Mouse (Mus musculus): ENCODE measurements around the gene Cacng6. TPM values are rescaled to one million over a fixed set of nuclear protein-coding genes. Genes with fewer than 3 reads are reported as not detected.

Gene Cacng6
- polyA plus RNA-seq, 1 experiment, result not detected

- DNase-seq (ENCODE audit: low read depth), result no peak
Observed at GRCm38 (mm10) chr7:3460261-3460660, 36.3 kb downstream of the Cacng6 start.

GRCm38 (mm10) chr7:3463306-3463705 lies 39.3 kb downstream of the Cacng6 start:
- DNase-seq (ENCODE audit: low read depth), result no peak

DNA sequence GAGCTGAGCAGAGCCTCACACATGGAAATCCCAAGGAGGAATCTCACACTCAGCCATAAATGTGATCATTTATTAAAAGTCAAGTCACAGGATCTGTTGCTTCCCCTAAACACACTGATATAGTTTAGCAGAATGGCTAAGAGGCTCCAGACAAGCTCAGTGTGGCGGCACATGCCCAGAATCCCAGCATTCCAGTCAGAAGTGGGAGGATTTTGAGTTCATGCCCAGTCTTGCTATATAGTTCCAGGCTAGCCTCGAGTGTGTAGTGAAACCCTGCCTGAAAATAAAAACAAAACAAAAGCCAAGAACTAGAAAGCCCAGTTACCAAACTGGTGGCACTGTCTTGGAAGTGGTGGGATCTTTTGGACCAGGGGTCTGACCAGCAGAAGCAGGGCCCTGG lies 44.6 kb downstream of the Cacng6 start:
- DNase-seq (ENCODE audit: low read depth), result no peak

DNA sequence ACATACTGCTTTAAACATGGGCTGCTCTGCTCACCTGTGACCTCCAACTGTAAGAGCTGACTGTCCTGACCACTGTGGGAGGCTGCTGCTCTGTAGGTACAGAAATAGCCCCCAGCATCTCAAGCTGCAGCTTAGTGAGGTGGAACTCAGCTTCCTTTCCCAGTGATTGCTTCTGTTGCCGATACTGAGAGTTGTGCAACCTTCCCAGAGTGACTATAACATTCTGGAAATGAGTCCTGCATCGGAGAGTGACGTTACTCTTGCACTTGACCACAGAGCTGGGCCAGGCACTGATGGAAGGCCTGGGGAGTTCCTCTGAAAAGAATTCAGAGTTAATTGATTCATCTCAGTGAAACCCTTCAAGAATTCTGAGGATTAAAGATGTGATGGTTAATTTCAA lies 48.8 kb downstream of the Cacng6 start:
- DNase-seq (ENCODE audit: low read depth), result no peak

GRCm38 (mm10) chr7:3474291-3475080 lies 50.5 kb downstream of the Cacng6 start:
- no peak for DNase-seq (ENCODE audit: low read depth)

- no peak for DNase-seq (ENCODE audit: low read depth)
Observed at GRCm38 (mm10) chr7:3476728-3477127, 52.7 kb downstream of the Cacng6 start.

GRCm38 (mm10) chr7:3481948-3482608 lies 58.1 kb downstream of the Cacng6 start:
- no peak for DNase-seq (ENCODE audit: low read depth)

Other genes starting within 250 kb of the Cacng6 start
- 0.01 TPM in 1 of 2 replicates, not detected in the other for gene Nlrp12, start 174.5 kb upstream of the Cacng6 start, polyA plus RNA-seq (2012; rRNA removed)
- gene Myadm, start 135.1 kb upstream of the Cacng6 start, polyA plus RNA-seq (2012; rRNA removed), result 213 and 292 TPM in 2 replicates
- gene Prkcg, start 135.0 kb upstream of the Cacng6 start, polyA plus RNA-seq (2012; rRNA removed), result 2.6 and 4.8 TPM in 2 replicates
- gene Cacng7, start 91.2 kb upstream of the Cacng6 start, polyA plus RNA-seq (2012; rRNA removed), result 8.5 and 11.4 TPM in 2 replicates
- gene Cacng8, start 33.5 kb upstream of the Cacng6 start, polyA plus RNA-seq (2012; rRNA removed), result 0.11 and 0.12 TPM in 2 replicates
- 0.26 TPM in 1 of 2 replicates, not detected in the other for gene Tarm1, start 78.4 kb downstream of the Cacng6 start, polyA plus RNA-seq (2012; rRNA removed)
- gene Oscar, start 192.0 kb downstream of the Cacng6 start, polyA plus RNA-seq (2012; rRNA removed), result 0.20 TPM in 2 replicates
- 230 and 382 TPM in 2 replicates for gene Ndufa3, start 193.2 kb downstream of the Cacng6 start, polyA plus RNA-seq (2012; rRNA removed)
- gene Tfpt, start 205.7 kb downstream of the Cacng6 start, polyA plus RNA-seq (2012; rRNA removed), result 9.3 and 11.5 TPM in 2 replicates
- 28.9 and 29.8 TPM in 2 replicates for gene Prpf31, start 205.8 kb downstream of the Cacng6 start, polyA plus RNA-seq (2012; rRNA removed)
- 30.7 and 57.8 TPM in 2 replicates for gene Cnot3, start 221.1 kb downstream of the Cacng6 start, polyA plus RNA-seq (2012; rRNA removed)
- gene Leng1, start 241.6 kb downstream of the Cacng6 start, polyA plus RNA-seq (2012; rRNA removed), result 4.5 and 5.0 TPM in 2 replicates

Measured in gonadal fat pad, adult 2 months (tissue).